Mouse (Mus musculus) retina, postnatal 7 days (tissue): ENCODE measurements around the gene Sar1b.
"Not testable (repeated sequence)": the region's sequence is repeated elsewhere in the genome, so short reads cannot be mapped to it uniquely, and the experiment has no call there.

Source experiments
- DNase-seq: peaks from one replicate; pipeline ENCODE4 v3.0.0-alpha.2; 2012; ENCODE audit warnings: low read depth, low spot score

The Sar1b gene

GRCm38 (mm10) chr11:51763213-51763907, at the start of gene Sar1b, which contains the start of gene Sec24a:
Gene Sar1b (plus strand): TSS chr11:51763687.
Gene Sec24a (minus strand): TSS chr11:51763634.
- peak; percentile 74 for DNase-seq

DNA sequence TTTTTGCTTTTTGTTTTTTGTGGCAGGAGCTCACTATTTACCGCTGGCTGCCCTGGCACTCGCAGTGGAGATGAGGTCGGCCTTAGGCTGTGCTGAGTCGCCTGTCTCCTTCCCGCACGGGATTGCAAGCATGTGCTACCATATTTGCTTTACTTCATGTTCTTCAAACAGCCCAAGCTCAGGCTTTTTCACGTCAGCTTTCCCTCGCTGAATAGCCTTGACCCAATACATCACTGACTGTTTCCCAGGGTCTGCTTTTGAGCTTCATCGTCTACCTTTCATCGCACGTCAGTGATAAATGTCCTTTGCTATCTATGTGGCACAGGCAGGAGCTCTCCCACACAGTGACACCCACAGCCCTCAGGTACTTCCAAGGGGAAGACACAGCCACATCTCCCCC, 42.4 kb upstream of the Sar1b start:
- no peak for DNase-seq

GRCm38 (mm10) chr11:51732883-51733282, 30.6 kb upstream of the Sar1b start:
- no peak for DNase-seq

GRCm38 (mm10) chr11:51734218-51734617, 29.3 kb upstream of the Sar1b start:
- DNase-seq: not testable (repeated sequence)

- no peak for DNase-seq
Measured at GRCm38 (mm10) chr11:51738651-51739403, 24.7 kb upstream of the Sar1b start.

DNA sequence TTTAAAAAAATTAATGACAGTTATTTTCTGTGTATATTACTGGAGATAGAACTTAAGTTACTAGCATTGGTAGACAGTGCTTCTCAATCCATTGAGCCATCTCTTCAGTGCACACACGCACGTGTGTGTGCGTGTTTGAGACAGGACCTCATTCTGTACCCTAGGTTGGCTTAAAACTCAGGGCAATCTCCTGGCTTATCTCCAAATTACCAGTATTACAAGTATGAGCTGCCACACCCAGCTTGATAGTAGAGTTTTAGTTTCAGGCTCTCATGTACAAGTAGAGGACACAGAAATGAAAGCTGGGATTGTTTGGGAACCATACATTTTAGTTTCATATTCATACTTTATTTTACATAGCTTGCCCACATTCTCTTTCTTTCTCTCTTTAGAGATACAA, 22.8 kb upstream of the Sar1b start:
- no peak for DNase-seq

- DNase-seq: no peak
Measured at GRCm38 (mm10) chr11:51746096-51746495, 17.4 kb upstream of the Sar1b start.

DNA sequence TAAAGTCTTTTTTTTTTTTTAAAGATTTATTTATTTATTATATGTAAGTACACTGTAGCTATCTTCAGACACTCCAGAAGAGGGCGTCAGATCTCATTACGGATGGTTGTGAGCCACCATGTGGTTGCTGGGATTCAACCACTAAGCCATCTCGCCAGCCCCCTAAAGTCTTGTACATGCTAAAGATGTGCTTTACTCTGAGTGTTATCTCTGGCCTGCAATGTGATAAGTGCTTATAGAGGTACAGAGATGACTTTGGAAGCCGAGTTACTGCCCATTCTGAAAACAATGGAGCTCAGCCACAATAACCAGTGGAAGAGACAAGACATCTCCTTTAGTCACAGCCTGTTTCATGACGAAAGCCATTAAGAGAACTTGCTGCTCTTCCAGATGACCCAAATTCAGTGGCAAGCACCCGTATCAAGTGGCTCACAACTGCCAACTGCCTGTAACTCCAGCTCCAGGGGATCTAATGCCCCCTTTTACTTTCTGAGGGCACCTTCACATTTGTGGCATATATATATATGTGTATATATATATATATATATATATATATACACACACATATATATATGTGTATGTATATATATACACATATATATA, 11.8 kb upstream of the Sar1b start:
- DNase-seq: not testable (repeated sequence)

- DNase-seq: no peak
Measured at GRCm38 (mm10) chr11:51755621-51756311, 7.7 kb upstream of the Sar1b start.

DNA sequence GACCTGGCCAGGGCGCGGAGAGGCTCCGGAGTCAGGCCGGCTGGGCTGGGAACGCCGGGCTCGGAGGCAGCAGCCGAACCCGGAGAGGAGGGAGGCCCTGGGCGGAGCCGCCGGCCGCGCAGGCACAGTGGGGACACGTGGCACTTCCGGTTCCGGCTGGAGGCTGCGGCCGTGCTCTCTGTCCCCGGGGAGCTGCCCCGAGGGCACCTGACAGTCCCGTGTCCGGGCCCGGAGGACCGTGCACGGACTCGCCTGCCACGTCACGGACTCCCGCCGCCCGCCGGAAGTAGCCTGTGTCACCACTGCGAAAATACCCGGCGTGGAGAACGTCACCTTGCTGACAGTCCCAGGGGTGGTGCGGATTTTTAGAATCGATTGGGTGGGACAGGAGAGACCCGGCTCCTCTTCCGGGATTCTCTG, 7.1 kb upstream of the Sar1b start:
- DNase-seq: peak; percentile 84

DNA sequence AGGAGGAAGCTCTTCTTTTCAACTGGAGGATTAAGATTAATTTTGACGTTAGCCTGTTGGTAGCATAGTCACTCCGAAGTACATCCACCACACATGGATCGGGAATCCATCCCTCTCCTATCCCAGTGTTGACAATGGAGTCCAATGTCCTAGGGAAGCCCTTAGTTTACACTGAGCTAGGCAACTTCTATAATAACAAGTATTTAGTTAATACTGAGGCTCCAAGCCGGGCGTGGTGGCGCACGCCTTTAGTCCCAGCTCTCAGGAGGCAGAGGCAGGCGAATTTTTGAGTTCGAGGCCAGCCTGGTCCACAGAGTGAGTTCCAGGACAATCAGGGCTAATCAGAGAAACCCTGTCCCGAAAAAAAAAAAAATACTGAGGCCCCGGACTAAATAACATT, 6.5 kb upstream of the Sar1b start:
- DNase-seq: no peak

- no peak for DNase-seq
Measured at GRCm38 (mm10) chr11:51757625-51758024, 5.9 kb upstream of the Sar1b start.

- not testable (repeated sequence) for DNase-seq
Measured at GRCm38 (mm10) chr11:51758207-51758606, 5.3 kb upstream of the Sar1b start.

- no peak for DNase-seq
Measured at GRCm38 (mm10) chr11:51759251-51759650, 4.2 kb upstream of the Sar1b start.

- no peak for DNase-seq
Measured at GRCm38 (mm10) chr11:51759941-51760657, 3.4 kb upstream of the Sar1b start.

GRCm38 (mm10) chr11:51761241-51761640, 2.2 kb upstream of the Sar1b start:
- DNase-seq: no peak

DNA sequence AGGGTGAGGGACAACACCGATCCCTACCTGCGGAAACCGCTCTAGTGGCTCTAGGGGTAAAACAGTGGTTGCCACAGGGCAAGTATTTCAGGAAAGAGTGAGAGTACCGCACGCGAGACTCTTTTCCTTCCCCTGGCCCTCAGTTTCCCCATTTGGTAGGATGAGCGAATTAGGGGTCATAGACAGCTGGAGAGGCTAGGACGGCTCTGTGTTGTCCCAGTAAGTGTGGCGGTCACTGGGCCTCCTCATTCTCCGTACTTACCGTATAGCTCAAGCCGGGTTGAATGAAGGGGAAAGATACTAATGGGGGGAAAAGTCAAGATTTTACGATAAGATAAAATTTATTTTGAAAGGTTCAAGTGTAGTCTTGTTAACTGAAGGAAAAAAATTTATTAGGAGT, 468 bp downstream of the Sar1b start:
- no peak for DNase-seq

GRCm38 (mm10) chr11:51764816-51765215, 1.3 kb downstream of the Sar1b start:
- no peak for DNase-seq

- DNase-seq: no peak
Measured at GRCm38 (mm10) chr11:51767579-51768220, 4.2 kb downstream of the Sar1b start.

DNA sequence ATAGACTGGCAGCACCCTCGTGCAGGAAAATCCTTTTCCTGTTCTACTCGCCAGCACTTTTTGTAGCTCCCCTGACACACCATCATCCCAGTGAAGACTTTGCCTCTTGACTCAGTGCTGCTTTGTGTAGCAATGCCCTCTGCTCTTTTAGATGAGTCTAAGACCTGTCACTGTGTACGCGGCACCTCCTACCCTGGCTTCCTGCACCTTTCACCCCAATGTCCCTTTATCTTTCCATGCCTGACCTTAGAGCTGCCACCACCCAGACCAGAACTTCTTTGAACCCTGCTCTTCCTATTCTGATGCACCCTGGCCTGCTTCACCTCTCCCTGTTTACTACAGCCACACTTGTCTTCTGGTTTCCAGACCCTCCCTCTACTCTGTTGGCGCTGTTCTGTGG, 4.8 kb downstream of the Sar1b start:
- DNase-seq: no peak

GRCm38 (mm10) chr11:51775507-51775906, 12.0 kb downstream of the Sar1b start:
- DNase-seq: no peak
